Mouse (Mus musculus): ENCODE measurements around the gene Ipo5.

Ipo5 gene

DNA sequence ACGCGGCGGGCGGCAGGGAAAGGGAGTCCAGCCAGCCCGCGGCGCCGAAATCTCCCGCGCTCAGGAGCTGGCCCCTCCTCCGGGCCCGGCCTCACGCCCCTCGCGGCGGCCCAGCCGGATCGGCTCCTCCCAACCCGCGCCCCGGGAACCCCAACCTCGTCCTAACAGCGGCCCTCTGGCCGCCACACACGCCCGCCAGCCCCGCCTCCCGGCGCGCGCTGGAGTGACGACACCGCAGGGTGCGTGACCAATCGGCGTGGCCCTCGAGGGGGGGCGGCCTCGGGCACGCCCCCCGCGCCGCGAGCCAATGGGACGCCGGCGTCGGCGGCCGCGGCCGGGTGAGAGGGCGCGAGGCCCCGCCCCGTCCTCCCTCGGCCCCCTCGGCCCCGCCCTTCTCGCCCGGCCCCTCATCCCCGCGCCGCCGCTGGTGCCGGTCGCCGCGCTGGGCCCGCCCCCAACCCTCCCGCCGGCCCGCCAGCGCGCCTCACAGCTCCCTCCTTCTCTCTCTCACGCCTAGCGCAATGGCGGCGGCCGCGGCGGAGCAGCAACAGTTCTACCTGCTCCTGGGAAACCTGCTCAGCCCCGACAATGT is at the start of gene Ipo5:
Gene Ipo5 (plus strand): TSS at position 492 of the 592 bp plus-strand sequence.
- DNase-seq, result peak; percentile 97

DNA sequence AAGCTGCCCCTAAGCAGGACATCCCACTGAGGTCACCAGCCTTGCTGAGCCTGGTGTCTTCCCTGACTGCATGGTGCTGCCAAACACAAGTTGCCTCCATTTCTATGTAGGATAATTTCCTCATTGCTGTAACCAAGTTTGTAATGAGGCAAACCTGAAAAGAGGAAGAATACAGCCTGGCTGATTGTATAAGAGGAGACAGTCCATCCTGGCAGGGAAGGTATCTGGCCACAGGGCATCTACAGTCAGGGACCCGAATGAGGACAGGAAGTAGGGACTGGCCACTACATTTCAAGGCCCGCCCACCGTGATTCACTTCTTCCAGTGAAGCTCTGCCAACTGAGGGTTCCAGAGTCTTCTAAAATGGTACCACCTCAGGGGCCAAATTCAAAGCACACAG is 47.8 kb upstream of the Ipo5 start:
- DNase-seq, result no peak

DNA sequence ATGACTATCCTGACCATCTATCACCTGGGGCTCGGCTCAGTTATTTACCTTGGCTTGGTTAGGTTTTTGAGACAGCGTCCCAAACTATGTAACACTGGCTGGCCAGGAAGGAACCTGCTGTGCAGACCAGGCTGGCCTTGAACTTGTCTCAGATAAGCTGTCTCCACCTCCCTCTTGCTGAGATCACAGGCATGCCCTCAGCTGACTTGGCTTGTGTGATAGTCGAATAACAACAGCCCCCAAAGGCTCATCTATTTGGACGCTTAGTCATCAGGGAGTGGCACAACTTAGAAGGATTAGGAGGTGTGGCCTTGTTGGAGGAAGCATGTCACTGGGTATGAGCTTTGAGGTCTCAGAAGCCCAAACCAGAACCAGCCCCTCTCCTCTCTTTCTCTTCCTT is 46.1 kb upstream of the Ipo5 start:
- DNase-seq, result no peak

DNA sequence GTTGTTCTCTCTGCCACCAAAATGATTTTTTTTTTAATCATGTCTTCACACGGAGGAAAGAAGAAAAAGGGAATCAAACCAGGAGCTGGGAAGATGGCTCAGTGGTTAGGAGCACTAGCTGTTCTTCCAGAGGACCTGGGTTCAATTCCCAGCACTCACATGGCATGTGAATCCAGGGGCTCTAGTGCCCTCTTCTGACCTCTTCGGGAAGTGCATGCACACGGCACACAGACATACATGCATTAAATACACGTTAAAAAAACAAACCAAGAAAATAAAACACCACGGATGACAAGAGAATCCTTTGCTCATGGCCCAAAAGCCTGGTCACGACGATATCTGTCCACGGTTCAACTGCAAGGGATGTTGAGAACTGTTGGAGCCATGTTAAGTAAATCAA is 44.5 kb upstream of the Ipo5 start:
- no peak for DNase-seq

DNA sequence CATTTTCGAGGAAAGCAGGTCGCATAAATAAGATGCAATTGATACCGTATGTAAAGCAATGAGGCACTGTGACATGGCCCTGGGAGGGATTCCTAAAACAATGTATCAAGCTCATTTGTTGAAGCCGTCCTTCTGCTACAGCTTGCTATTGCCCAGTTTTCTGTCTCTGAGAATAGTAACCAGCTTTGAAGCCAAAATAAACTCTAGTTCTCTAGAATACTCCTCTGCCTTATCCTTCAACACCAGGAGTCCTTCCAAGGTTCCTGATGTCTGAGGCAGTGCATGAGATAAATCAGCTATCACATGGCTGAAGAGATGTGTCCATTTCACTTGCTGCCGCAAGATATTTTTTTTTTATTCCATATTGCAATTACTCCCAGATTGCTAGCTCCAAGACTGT is 43.9 kb upstream of the Ipo5 start:
- no peak for DNase-seq

DNA sequence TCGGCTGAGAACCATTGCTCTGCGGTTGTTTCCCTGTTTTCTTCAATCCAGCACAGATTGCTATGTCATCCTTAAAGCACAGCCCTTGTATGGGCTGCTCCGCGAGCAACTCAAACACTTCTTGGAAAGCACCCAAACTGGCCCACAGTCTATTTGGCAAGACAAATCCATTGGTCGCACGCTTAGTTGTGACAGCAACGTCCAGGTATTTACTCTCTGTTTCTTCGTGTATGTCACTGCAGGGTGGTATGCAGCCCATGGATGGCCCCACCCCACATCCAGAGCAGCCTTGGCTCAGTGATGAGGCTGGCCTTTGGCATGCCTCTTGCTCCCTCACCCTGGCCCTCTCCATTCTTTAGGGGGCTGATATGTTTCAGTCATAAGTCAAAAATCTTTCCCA is 42.5 kb upstream of the Ipo5 start:
- DNase-seq, result no peak

DNA sequence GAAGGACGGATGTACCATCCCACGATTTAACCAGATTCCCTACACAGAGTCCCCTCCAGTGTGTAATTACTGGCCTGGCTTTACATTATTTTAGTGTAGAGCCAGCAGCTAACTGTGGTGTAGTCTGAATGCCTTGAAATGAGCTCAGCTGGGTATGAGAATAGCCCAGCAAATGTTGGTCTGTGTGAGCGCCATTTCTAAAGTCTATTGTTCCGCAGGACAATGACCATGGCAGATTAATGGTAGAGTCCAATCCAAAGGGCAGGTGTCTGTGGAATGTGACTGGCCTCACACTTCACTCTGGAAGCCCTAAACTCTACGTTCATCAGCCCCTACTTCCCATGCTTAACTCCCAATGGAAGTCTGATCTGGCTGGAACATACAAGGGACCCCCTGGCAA is 40.3 kb upstream of the Ipo5 start:
- DNase-seq, result no peak

DNA sequence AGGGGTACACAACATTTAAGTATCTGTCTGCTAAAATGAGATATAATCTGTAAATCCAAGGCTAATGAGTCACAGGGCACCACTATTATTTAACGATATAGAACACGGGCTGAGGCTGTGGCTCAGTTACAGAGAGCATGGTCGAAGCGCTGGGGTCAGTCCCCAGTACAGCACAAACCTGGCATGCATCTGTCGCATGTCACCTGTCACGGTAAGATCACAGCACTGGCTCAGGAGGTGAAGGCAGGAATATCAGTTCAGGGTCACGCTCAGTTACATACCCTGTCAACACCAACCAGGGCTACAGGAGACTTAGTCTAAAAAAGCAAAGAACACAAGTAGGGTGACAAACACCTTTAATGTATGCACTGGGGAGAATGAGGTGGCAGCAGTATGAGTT is 36.6 kb upstream of the Ipo5 start:
- no peak for DNase-seq

DNA sequence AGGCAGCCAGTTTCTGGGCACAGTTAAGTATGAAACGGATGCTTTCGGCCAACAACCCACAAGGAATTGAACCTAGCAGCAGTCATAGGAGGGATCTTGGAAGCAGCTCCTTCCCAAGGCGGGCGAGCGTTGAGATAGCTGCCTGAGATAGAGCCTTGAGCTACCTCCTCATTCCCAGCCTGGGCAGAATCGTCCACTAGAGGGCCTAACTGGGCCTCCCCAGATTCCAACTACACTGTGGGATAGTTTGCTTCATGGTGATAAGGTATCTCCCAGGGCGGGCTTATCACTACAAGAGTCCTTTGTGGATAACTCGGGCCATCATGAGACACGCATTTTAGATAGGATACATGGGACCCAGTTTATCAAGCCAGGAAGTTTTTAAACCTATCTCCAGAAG is 35.9 kb upstream of the Ipo5 start:
- DNase-seq, result peak; percentile 5

DNA sequence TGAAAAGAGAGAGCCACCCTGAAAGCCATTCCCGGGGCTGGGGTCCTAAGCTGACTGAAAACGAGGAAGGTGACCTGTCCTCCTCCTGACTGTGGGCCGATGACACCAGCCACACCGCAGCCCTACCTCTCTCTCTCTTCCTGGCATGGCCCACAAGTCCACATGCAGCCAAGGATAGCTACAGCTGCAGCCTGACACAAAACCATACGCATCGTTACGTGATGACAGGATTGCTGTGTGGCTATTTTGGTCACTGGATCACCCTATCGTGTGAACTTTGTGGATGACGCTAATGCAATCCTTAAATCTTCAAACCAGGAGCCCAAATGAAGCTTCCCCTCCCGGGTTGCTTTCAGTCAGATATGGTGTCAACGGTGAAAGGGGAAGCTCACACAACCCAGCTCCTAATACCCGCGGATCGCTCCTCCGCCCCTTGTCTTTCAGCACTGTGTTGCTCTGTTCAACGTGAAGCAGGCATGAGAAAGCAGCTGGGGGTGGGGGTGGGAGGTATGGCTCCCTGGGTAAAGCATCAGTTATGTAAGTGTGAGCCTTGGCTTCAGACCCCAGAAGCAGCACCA is 35.1 kb upstream of the Ipo5 start:
- DNase-seq, result no peak

DNA sequence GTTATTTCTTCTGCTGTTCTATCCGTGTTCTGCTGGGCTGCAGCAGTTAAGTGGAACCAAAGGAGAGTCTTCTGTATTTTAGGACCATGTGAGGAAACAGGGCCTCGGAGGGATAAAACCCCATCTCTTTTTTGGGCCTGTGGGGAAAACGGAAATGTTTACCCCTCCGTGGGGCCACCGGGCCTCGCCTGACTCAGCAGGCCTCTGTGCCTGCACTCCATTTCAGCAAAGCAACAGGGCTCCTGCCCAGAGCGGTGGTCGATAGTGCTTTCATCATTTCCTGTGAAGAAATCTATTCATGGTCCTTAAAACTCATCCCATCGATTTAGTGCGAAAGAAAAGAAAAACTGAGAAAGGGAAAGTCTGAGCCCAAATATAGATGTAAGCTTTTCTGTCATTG is 33.9 kb upstream of the Ipo5 start:
- peak; percentile 6 for DNase-seq

DNA sequence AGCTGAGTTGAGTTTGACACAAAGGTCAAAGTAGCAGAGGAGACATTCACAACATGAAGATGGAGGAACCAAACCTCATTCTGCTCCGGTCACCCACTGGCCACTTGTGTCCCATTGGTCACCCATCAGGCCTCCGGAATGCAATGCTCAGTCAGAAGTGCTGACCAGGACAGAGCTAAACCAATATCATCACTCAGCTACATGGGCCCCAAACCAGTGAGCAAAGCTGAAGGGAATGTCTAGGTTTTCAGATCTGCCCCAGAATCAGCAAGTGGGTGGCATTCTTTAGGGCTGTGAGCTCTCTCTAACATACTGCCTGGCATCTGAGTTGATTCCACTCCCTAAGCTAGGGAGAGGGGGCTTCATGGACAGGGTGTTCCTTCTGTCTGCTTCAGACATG is 32.0 kb upstream of the Ipo5 start:
- DNase-seq, result no peak

DNA sequence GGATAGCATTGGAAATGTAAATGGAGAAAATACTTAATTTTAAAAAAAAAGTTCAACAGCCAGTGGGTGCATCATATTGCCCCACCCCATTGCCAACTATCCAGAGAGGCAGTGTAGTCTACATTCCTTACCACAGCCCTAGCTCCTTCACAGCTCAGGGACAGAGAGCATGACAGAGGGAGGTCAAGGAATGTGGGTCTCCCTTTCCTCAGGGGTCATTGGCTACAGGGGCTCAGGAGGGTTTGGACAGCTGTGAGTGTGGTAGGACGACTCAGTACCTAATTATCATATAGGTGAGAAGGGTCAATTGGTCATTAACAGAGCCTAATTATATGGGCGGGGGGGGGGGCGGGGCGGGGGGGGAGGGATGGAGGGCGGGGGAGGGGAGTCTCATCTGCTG is 30.4 kb upstream of the Ipo5 start:
- no peak for DNase-seq

DNA sequence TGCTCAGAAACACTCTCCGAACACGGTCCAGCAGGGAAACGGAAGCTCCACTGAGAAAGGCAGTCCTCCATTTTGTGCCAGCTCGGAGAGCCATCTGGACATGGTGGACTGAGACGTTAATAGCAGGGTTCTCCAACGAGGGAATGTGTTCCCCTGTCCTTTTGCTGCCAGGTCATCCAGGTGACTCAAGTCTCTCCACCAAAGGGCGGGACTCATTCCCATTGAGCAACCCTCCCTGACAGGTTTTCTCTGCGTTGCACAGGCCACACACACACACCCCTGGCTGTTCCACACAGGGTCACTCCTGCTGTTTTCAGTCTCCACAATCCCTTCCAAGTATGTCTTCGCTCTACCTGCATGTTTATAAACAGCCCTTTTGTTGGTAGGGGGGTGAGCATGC is 30.0 kb upstream of the Ipo5 start:
- DNase-seq, result no peak

DNA sequence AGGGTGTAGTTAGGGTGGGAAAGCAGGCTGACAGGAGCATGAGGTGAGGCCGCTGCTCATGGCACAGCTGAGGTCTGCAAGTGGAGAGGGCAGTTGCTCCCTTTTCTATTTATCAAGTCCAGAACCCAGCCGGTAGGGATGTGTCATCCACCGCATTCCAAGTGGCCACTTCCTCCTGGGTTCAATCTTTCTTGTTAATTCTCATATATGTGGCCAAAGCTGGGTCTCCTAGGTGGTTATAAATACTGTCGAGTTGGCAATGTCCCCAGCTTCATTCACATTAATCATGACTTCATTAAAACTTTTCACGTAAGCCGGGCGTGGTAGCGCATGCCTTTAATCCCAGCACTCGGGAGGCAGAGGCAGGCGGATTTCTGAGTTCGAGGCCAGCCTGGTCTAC is 22.3 kb upstream of the Ipo5 start:
- DNase-seq, result no peak

DNA sequence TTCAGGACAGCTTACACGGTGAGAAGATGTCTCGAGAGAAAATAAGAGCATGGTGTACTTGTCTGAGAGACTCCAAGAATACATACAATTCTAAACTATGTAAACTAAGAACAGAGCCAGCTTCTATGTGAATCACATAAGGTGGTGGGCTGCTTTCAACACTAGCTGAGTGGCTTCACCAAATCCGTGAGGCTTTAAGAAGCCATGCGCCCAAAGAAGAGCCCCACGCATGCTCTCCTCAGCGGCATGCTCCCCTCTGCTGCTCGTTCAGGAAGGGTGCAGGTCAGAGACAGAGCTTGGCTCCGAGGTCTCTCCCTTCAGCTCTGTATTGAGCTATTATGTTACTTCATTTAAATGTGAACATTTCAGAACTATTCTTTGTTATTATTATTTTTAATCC is 18.7 kb upstream of the Ipo5 start:
- DNase-seq, result no peak

DNA sequence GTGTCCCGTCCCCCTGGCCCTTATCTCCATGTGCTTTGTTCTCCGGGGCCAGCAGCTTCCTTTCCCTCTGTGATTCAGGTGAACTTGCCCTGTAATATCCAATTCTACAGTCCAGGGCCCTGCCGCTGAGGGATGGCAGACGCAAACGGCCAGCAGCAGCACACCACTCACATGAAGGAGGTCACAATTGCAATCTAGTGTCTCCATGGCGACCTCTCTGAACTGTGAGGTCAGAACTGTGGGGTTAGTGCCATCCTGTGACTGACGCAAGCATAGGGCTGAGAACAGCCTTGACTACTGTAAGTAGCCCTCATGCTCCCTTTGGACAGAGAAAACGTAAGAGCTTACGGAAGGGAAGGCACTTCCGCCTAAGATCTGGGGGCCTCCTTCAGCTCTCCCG is 14.4 kb upstream of the Ipo5 start:
- DNase-seq, result no peak

DNA sequence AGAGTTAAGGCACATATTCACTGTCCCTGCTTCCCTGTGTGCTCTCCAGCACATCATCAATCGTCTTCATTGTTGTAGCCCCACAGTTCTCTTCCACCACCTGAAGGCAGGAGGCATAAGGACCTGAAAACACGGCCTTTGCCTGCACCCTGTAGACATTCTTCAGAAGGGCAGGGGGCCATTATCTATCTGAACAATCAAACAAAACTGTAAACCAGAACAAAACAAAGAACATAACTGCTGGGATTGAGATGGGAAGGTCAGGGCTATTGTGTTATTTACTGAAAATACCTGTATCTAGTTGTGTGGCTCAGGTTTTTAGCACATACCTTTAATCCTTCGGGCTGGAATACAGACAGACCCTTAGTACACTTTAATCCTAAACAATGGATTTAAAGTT is 12.1 kb upstream of the Ipo5 start:
- DNase-seq, result no peak

DNA sequence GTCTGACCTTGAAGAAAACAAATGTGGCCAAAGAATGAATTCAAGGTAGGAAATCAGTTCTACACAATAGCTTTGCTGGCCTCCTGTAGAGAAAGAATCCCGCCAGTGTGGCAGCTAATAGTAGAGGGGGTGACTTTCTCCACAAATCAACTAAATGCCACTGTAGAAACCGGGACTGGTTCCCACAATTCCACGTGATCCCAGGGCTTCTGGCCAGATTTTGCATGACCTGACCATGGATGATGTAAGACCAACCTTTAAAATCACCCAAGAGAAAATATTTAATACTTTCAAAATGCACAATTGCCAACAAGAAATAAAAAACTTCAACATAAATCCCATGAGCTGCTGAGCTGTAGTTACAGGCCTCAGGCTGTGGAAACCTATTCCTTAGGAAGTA is 1.6 kb upstream of the Ipo5 start:
- no peak for DNase-seq

DNA sequence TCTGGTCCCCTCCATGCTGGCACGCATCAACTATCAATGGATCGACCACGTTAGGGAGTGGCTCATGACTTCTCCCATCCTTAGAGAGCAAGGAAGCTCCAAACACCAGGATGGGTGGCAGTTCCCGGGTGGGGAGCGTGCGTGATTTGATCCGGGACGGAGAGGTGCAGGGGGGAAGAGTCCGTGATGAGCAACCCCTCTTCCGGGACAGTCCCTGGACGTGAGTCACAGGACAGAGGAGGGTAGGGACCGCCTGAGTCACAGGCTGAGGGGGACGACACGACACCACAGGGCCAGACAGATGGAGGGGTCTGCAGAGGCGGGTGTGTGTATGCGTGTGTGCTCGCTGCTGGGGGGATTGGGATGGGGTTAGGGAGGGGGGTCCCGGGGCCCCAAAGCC is 704 bp upstream of the Ipo5 start:
- DNase-seq, result no peak

DNA sequence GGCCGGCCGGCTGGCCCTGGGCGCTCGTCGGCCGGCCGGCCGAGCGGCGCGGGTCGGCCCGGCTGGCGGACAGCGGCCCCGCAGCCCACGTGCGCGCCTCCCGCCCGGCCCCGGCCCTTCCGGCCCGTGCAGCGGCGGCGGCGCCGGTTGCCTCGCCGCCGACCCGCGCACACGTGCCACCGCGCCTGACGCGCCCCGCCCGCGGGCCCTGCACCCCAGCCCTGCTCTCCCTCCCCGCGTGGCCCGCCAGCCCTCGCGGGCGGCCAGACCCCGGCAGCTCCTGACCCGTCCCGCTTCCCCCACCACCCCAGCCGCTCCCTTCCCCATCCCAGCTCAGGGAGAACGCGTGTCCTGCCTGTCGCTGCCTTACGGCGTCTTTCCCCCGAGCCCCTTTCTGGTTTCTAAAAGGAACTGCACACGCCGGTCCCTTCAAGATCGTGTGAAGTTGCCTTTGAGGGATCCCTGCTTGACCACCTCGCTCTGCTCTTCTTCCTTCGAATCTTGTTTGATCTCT is 421 bp downstream of the Ipo5 start:
- peak; percentile 61 for DNase-seq

DNA sequence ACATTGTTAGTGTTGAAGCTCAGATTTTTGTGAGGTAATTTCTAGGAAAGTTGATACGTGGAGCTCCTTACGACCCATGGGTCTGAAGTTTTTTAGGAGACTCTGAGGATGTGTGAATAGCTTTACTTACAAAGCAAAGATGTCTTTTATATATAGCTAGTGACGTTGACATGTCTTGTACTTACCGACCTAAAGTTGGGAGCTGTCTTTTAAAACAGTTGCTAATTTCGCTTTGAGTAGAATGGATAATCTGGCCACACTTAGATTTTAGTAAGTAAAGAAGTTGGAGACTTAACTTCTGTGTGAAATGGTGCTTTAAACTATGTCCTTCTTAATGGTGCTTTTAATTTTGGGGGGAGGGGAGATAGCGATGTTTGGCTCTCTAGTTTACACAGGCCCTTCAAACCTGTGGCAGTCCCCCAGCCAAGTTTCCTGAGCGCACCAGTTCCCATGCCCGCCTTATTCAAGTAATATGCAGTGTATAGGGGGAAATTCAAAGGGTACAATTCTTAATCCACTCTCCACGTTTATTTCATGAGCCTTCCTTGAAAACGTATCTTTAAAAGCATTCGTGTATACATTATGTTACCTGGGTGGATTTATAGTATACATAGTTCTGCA is 1.2 kb downstream of the Ipo5 start:
- DNase-seq, result no peak

DNA sequence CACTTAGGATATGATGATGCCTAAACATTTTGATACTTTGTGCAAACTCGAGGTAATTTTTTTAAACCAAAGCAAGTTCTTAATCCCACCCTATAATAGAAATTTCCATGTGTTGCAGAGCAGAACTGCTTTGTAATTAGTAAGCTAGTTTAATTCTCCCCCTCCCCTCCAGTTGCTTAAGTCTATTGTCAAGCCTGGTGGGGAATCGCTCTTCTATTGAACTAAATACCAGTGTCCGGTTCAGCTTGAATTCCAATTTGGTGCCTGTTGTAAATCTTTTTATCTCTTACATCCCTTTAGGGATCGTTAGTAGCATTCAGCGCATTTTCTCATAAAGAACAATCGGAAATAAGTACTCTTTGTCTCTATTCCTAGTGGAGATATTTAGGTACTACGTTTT is 1.9 kb downstream of the Ipo5 start:
- no peak for DNase-seq

DNA sequence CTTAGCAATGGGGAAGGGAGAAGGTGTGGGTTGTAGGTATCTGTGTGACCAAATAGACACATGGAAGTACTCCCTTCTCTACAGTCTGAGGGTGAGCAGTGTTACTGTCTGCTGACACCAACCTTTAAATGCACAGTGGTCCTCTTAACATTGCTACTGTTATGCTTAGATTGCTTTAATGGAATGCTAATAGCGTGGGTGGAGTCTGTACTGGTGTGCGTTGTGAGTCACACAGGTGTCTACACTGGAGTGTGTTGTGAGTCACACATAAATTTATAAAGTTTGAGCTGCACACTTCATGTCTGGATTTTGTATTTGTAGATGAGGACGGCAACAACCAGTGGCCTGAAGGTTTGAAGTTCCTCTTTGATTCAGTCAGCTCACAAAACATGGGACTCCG is 10.8 kb downstream of the Ipo5 start:
- DNase-seq, result no peak

DNA sequence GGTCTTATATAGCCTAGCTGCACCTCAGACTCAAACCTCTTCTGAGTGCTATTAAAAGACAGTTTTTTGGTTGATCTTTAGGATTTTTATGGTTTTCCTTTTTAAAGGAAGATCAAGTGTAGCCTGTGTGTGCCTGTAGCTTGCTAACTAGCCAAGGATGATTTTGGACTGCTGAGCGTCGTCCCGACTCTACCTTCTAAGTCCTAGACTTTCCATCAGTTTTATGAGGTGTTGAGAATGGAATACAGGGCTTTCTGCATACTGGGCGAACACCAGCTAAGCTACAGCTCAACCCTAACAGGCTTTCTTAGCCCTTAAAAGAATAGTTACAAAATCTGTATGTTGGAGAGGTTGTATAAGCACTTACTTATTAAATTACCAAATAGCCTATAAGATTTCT is 13.0 kb downstream of the Ipo5 start:
- DNase-seq, result no peak

Measured in thymus, postnatal 14 days (tissue).